Mouse (Mus musculus): ENCODE measurements around the gene R3hdm2. TPM values are rescaled to one million over a fixed set of nuclear protein-coding genes. Genes with fewer than 3 reads are reported as not detected.

The R3hdm2 gene
- total RNA-seq, 4 experiments from 2014 or later: 150 to 177 (median 168) TPM

- no peak for DNase-seq (ENCODE audit: low spot score)
Measured at GRCm38 (mm10) chr10:127491128-127491512, 111.0 kb downstream of the R3hdm2 start.

GRCm38 (mm10) chr10:127492118-127492517 is 112.0 kb downstream of the R3hdm2 start:
- DNase-seq (ENCODE audit: low spot score): no peak

- DNase-seq (ENCODE audit: low spot score): no peak
Measured at GRCm38 (mm10) chr10:127496156-127496555, 116.0 kb downstream of the R3hdm2 start.

- DNase-seq (ENCODE audit: low spot score): no peak
Measured at GRCm38 (mm10) chr10:127499516-127499915, 119.4 kb downstream of the R3hdm2 start.

- DNase-seq (ENCODE audit: low spot score): no peak
Measured at GRCm38 (mm10) chr10:127500042-127500441, 119.9 kb downstream of the R3hdm2 start.

- no peak for DNase-seq (ENCODE audit: low spot score)
Measured at GRCm38 (mm10) chr10:127500894-127501893, 121.1 kb downstream of the R3hdm2 start, which contains the start of gene Stac3. Gene Stac3 (plus strand): TSS chr10:127501686.

- no peak for DNase-seq (ENCODE audit: low spot score)
Measured at GRCm38 (mm10) chr10:127508239-127508638, 128.1 kb downstream of the R3hdm2 start.

- peak; percentile 68 for DNase-seq (ENCODE audit: low spot score)
Measured at GRCm38 (mm10) chr10:127509051-127509836, 129.1 kb downstream of the R3hdm2 start.

- no peak for DNase-seq (ENCODE audit: low spot score)
Measured at GRCm38 (mm10) chr10:127509837-127510701, 129.9 kb downstream of the R3hdm2 start.

- no peak for DNase-seq (ENCODE audit: low spot score)
Measured at GRCm38 (mm10) chr10:127510895-127511617, 130.9 kb downstream of the R3hdm2 start.

GRCm38 (mm10) chr10:127511634-127512306 is 131.6 kb downstream of the R3hdm2 start:
- DNase-seq (ENCODE audit: low spot score): no peak

- DNase-seq (ENCODE audit: low spot score): no peak
Measured at GRCm38 (mm10) chr10:127512307-127512666, 132.2 kb downstream of the R3hdm2 start.

- DNase-seq (ENCODE audit: low spot score): peak; percentile 94
Measured at GRCm38 (mm10) chr10:127512813-127513212, 132.7 kb downstream of the R3hdm2 start.

GRCm38 (mm10) chr10:127513501-127514091 is 133.5 kb downstream of the R3hdm2 start:
- DNase-seq (ENCODE audit: low spot score): no peak

GRCm38 (mm10) chr10:127514111-127514698 is 134.1 kb downstream of the R3hdm2 start:
- DNase-seq (ENCODE audit: low spot score): no peak

GRCm38 (mm10) chr10:127514764-127515163 is 134.6 kb downstream of the R3hdm2 start, which contains the start of gene Ndufa4l2:
Gene Ndufa4l2 (plus strand): TSS chr10:127514967.
- DNase-seq (ENCODE audit: low spot score): peak; percentile 75

- no peak for DNase-seq (ENCODE audit: low spot score)
Measured at GRCm38 (mm10) chr10:127515271-127515982, 135.3 kb downstream of the R3hdm2 start.

GRCm38 (mm10) chr10:127515983-127516459 is 135.9 kb downstream of the R3hdm2 start:
- DNase-seq (ENCODE audit: low spot score): no peak
